Mouse (Mus musculus): Measurements from ENCODE around the gene Nufip2.
"Not testable (repeated sequence)": the region's sequence is repeated elsewhere in the genome, so short reads cannot be mapped to it uniquely, and the experiment has no call there.

The Nufip2 gene

DNA sequence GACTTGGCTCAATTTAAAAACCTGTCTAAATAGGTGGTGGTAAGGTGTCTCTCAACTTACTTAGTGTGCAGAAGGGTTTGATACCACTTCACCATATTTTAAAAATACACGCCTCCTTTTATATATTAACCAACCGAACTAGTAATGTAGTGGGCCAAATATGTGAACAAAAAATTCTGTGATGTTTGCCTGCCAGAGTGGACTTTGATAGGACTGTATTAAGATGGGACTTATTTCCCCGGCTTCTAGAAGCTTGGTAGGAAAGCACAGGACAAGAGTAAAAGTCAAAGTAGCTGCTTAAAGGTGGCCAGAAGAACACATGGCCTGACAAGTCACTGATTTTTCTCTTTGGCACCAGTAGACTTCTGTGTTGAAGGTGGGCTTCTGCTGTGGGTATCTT is 27.8 kb downstream of the Nufip2 start:
- no peak for DNase-seq

DNA sequence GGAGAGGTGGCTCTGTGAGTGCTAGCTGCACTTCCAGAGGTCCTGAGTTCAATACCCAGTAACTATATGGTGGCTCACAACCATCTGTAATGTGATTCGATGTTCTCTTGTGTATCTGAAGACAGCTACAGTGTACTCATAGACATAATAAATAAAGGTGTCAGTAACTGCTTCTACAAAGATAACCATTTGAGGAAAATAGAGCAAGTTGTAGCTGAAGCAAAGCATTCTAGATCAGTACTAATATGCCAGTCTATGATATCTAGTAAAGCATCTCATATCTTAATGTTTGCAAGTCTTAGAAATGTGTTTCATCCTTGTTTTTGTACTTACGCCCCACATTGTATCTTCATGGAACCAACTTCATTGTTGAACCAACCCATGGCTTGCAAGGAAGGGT is 33.1 kb downstream of the Nufip2 start:
- DNase-seq = no peak

DNA sequence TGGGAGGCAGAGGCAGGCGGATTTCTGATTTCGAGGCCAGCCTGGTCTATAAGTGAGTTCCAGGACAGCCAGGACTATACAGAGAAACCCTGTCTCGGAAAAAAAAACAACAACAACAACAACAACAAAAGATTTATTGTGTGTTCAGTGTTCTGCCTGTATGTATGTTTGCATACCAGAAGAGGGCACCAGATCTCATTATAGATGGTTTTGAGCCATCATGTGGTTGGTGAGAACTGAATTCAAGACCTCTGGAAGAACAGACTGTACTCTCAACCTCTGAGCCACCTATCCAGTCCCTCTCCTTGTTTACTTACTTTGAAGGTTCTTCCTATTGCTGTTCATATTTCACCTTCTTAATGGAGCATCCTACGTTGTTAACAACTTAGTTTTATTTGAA is 35.4 kb downstream of the Nufip2 start:
- DNase-seq = no peak

DNA sequence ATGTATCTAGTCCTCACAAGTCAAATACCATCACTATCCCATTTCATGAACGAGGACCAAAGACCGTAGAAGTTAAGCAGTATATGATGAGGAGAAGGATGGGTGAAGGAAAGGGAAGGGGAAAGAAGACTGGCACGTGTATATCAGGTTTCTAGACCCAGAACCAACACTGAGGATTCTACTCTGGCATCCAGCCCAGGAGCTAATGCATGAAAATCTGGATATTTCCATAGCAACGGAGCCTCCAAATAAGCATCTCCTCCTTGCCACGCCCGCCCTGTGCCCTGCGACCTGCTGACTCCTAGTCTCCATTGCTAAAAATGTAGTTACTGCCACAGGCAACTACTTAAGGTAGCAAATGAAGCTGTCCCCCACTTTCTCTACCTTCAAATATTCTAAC is 38.8 kb downstream of the Nufip2 start:
- DNase-seq = no peak

DNA sequence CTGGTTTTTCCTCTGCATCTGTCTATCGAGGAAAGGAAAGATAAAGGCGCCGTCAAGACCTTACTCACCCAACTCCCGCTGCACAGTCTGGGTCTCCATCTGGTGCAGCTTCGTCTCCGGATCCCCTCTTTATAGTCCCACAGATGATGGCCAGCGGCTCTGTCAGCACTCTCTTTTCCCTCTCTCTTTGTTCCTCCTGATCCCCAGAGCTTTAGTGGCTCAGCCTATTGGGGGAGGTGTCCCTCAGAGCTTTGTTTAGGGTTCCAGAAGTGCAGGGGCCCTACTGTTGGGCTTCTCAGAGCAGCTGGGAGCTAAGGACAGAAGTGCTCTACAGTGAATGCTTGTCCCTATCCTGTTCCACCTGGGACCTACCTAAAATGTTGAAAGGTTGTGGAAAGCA is 39.2 kb downstream of the Nufip2 start, which contains the start of gene Cryba1:
Gene Cryba1, minus strand, starts transcription at position 101 of the 400 bp plus-strand sequence.
- no peak for DNase-seq

DNA sequence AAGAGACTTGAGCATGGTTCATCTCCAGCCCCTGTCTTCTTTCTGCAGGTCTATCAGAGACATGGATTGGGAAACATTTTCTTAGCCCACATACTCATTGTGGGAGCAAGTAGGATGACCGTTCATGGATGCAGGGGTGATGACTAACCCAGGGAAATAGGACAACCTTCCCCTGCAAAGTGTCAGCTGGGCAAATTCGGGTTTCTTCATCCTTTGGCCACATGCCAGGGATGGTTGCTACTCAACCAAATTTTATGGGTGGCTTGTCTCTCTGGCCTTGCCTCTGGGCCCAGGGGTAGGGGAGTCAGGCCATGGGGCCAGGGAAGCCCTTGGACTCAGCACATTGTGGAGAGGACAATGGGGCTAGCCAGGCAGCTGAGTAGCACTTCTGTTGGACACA is 42.6 kb downstream of the Nufip2 start:
- no peak for DNase-seq

DNA sequence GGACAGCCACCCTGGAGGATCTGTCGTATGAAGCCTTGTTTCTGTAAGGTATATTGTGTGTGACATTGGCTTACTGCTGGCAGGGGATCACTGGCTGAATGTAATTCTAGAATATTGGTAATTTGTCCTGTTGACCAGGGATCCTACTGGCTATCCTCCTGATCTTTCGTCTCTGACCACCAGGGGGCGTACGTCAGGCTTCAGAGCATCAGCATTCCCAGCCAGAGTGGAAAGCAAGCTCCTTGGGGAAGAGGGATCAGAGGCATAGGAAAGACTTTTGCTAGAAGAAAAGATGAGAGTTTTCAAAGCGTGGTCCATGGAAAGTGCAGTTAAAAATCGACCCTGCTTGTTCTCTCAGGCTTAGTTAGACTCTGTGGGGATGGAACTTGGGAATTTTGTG is 51.3 kb downstream of the Nufip2 start:
- DNase-seq = peak; percentile 70

DNA sequence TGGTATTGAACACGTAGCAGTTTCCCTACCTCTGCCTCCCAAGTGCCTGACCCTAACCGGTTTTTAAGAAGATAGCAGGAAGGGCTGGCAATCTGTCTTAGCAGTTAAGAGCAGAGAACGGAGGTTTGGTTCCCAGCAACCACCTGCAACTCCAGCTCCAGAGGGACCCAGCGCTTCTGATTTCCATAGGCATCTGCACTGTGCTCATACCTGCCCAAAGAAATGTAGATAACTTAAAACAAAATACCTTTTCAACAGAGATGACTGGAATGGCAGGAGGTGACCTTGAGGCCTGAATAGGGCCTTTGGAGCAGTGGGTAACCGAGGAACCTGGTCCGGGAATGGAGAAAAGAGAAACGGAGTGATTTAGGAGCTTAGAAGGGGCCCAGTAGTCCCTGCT is 52.6 kb downstream of the Nufip2 start:
- DNase-seq = no peak

DNA sequence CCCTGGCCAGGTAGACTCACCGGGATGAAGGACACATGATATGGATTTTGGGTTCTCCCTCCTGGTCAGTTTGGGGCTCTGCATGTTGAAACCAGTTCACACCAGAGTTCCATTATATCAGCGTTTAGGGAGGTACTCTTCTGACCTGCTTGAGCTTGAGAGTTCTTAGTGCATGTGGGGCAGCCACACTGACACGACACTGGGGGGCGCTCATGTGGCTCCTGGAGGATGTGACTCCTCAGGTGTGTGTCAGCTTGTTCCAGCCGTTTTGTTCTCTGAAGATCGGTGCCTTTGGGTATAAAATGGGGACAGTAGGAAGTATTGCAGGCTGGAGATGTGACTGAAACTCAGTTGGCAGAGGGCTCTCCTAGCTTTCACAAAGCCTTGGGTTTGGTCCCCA is 58.0 kb downstream of the Nufip2 start:
- peak; percentile 38 for DNase-seq

DNA sequence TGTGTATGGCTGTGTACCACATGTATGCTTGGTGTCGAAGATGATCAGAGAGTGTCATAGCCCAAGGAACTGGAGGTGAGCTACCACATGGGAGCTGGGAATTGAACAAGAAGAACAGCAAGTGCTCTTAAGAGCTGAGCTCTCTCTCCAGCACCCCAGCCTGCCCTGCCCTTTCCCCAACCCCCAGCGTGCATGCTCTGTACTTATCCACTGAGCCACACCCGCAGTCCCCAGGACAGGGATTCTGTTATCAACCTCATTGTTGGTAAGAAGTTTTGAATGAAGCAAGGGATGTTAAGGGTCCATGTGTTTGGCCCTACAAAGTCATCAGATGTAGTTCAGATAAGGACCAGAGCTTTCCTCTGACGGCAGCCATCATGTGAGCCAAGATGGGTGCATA is 60.7 kb downstream of the Nufip2 start:
- no peak for DNase-seq

DNA sequence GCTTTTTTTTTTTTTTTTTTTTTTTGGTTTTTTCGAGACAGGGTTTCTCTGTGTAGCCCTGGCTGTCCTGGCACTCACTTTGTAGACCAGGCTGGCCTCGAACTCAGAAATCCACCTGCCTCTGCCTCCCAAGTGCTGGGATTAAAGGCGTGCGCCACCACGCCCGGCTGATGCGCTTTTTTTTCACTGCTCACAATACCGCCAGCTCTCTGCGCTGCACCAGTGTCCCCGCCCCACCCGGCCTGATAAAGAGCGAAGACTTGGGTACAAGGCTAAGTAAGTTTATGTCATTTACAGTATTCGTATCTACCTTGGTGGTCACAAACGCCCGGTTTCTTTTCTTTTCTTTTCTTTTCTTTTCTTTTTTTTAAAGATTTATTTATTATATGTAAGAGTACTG is 61.1 kb downstream of the Nufip2 start:
- not testable (repeated sequence) for DNase-seq

DNA sequence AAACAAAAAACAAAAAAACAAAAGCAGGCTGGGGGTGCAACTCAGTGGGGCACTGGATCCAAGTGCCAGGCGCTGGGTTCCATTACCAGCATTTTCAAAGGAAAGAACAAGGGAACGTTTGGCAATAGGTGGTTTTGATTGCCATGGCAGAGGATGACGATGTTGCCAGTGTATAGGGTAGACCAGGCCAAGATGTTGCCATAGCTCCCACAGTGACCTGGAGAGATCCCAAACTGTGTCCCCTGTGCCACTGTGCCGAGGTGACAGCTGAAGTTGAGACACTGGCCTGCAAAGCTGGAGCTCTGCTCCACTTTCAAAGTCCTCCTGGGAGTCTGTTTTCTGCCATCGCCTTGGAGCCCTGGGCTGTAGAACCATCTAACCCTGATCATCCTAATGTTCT is 63.0 kb downstream of the Nufip2 start:
- DNase-seq = no peak

DNA sequence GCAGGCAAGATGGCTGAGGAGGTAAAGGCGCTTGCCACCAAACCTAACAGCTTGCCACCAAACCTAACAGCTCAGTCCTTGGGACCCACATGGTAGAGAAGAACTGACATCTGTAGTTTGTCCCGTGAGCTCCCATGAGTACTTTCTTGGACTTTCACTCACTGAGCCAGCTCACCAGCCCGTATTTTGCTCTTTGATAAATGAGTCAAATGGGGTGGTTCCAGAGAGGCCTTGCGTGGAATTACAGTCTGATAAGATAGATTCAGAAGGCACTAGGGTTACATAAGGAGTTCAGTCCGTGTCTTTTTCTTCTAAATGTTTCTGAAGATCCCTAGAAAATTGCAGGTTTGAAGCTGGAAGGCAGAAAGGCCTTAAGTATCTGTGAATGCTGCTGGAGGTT is 66.6 kb downstream of the Nufip2 start:
- no peak for DNase-seq

DNA sequence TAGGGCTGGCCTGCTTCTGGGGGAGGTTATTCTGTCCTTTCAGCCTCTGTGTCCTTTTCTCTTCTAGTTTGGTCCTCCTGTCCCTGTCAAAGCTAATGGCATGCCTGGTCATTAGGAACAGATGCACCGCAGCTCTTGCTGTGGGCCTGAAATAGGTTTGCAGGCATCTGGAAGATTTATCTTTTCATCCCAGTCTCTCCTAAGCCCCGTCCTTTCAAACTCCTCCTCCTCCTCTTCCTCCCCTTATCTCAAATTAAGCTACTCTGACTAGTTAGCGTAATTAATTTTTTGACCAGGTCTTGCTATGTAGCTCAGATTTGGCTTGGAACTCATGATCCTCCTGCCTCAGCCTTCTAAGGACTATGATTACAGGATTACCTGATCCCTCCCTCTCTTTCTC is 67.5 kb downstream of the Nufip2 start:
- no peak for DNase-seq

DNA sequence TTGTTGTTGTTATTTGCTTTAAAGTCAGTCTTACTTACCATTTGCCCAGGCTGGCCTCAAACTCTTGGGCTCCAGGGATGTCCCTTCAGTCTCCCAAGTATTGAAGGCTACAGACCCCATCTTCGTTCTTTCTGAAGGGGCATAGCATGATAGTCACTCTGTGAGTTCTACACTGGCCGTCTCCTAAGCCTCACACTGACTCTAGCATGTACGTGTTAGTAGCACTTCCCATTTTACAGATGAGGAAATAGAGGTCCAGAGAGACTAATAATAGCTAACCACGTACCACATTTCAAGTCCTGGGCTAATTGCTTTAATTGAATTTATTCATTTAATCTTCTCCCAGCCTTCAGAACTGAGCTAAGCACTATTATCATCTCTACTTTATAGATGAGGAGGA is 74.1 kb downstream of the Nufip2 start:
- no peak for DNase-seq

DNA sequence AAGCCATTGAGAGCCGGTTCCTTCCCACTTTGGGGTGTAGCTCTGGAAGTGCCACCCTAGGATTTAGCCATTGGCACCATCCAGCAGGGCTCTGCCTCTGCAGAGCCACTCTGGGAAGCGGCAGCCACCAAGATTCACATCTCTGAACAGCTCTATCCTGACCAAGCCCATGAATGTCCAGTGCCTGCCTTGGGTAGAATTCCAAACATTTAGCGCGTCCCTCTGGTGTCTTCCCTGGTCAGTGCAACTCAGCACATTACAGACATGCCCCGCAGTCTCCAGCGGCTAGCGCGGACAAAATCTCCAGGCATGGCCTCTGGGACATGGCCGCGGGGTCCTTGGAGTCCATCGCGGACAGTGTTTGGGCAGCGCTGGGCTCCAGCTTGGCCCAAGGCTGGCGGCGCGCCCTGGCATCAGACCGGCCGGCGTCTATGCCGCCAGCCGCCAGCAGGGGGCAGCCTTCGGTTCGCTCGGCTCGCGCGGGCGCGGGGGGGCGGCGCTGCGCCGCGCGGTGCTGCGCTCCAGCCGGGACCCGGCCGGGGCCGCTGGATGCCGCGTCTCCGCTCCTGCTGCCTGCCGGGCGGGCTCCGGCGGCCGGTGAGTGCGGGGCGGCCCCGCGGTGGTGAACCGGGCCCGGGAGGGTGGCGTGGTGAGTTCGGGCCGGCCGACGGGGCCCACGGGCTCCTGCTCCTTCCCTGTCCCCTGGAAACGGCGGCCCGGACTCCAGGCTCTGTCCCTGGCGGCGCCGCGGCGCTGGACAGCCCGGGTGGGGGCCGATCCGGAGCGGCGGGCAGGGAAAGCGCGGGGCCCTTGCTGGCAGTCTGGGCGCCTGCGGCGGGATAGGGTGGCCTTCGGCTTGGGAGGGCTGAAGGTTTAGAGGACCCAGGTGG is 77.1 kb downstream of the Nufip2 start, which contains the start of gene Myo18a:
Gene Myo18a, plus strand, starts transcription at position 464 of the 890 bp plus-strand sequence.
- peak; percentile 65 for DNase-seq

DNA sequence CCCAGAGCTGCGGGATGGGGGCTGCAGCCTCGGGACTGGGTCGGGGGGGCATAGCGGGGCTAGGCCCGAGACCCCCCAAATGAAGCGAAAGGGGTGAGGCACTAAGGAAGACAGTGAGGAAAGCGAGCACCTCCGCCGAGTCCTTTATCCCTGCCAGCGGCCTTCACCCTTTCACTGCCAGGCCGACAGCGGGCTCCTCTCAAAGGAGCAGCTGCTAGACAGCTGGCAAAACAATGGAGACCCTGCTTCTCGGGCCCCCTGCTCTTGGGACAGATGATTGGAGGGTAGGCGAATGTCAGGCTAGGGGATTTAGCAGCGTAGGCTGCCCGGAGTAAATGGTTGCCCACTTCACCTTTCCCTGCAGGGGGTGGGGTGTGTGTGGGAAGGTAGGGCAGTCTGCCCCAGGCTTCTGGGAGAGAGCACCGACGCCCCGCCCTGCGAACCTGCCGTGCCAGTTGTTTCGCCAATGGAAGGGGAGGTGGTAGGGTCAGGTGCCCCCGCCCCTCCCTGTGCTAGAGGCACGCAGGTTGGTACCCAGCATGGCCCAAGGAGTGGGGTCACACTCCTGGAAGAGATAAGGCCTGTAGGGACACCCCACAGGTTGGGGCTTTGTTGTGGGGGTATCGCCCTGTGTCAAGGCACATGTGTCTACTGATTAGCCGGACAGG is 77.9 kb downstream of the Nufip2 start:
- DNase-seq = peak; percentile 92

DNA sequence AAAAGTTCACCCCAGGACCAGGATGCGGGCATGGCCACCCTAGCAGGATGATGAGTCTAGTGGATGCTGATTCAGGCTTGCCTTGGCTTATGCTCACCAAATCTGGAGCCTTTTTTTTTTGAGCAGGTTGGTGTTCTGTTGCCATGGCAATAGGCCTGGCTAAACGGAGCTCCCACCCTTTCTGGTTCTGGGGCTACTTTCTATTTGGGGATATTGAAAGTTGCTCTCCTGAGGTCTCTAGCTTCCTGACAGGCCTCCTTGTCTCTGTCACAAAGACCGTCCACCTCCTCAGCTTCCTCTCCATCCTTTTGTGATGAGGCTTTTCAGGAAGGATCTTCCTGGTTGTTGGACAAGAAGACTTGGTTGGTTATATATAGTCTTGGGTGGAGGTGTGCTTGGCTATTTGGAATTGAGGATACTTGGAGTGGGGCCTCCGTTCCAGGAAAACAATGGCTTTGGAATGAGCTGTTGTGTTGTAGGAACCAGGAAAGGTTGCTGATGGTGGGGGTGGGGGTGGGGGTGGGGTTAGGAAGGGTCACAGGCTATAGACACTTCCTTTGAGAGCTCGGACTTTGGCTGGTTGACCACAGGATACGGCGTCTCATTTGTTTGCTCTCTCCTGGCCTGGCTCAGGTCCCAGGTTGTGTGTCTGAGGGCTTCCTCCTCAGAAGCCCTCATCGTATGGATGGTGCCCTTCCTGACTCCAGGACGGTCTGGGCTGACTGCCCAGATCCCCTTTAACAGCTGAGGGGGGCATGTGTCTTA is 78.9 kb downstream of the Nufip2 start:
- peak; percentile 81 for DNase-seq

DNA sequence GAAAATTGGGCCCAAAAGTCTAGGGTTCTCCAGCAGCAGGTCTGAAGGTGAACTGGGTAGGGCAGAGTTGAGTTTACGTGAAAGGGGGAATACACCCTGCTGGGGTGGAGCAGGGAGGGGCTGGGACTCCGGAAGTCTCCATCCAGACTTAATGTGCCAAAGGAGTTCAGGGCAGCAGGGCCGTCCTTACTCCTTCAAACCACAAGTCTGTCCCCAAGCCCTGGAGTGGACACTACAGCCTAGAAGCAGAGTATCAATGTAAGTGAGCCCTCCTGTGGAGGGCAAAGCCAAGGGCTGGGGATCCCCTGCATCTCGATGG is 79.5 kb downstream of the Nufip2 start:
- DNase-seq = peak; percentile 73

DNA sequence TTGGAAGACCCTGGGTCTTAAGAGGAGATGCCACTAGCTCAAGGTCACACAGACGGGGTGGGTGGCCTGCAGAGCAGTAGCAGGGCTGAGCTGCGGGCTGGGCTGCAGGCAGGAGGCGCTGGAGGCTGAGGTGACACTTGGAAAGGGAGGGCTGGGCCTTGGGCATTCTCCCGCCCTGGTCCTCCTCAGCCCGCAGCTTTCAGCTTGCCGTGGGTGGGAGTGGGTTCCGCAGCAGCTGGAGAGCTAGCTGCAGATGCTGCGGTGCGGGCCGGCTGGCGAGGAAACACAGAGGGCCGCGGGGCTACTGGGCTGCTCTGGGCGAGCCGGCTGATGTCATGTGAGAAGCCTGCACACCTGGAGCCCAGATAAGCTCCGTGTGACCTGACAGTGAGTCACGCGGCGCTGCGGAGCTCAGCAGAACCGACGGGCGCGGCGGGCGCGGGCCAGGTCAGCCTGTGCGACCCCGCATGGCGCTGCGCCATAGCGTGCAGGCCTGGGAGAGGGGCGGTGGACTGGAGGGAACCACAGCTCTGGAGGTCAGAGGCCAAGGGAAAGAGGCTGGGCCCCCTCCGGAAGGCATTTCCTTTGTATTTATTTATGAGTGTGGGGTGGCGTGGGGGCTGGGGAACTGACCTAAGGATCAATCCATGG is 80.5 kb downstream of the Nufip2 start:
- DNase-seq = peak; percentile 77

DNA sequence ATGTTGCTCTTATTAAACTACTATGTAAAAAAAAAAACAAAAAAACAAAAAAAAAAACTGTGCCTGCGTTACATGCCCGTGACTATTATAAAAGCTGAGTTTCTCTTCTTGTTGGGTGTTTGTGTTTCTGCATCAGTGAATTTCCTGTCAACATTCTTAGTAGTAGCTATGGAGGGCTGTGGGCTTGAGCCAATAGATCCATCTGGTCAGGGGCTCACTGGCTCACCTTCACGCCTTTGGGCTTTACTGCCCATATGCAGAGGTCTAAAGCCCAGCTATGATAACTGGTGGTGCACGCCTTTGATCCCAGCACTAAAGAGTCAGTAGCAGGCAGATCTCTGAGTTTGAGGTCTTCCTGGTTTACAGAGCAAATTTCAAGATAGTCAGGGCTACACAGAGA is 83.5 kb downstream of the Nufip2 start:
- DNase-seq = no peak

DNA sequence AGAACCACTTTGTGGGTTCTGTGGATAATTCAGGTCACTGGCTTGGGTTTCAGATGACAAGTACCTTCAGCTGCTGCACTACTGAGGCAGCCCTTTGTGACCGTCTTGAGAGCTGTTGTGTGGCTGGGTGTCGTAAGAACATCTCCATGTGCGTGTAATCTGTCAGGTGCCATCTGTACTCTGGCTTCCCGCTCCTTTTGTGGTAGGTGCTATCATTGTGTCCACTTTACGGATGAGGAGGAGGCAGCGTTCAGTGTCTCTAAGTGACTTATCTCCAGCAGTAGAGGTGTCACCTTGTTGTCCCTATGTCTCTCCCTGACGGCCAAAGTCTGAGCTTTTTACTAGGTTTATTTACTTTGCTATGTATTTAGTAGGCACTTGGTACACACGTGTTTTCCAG is 84.4 kb downstream of the Nufip2 start:
- no peak for DNase-seq

Measured in kidney, adult 11 months (tissue).